Mouse (Mus musculus): ENCODE measurements around the gene Osbp2. TPM values are rescaled to one million over a fixed set of nuclear protein-coding genes. Genes with fewer than 3 reads are reported as not detected.

Osbp2 gene
- polyA plus RNA-seq, 1 experiment from 2014 or later, result 2.0 TPM

GRCm38 (mm10) chr11:3671000-3671628 lies 192.6 kb downstream of the Osbp2 start:
- 95% methylated on average over 1 of the region's 1 CpGs for WGBS
- Histone ChIP-seq H3K4me2 (ENCODE audit: low read depth, low read length, severe bottlenecking) (no peak overlapping the region), H3K4me3 (ENCODE audit: low read depth, low read length) (no peak overlapping the region), H3K9ac (ENCODE audit: low read length) (no peak overlapping the region), H3K4me1 (replicated peaks; ENCODE audit: control insufficient read depth, insufficient read depth, low read length) (no peaks in the 10 kb centered on the region), H3K27me3 (ENCODE audit: control insufficient read depth, insufficient read depth, low read length) (no peaks in the 10 kb centered on the region), H3K36me3 (ENCODE audit: control insufficient read depth, insufficient read depth, low read length) (peaks cover 7% of the 10 kb centered on the region; the same call in 1 of the 2 replicates), H3K27ac (ENCODE audit: low read depth, low read length) (no peak overlapping the region), H3K9me3 (ENCODE audit: control insufficient read depth, low read length) (no peaks in the 10 kb centered on the region)
- no peak for ATAC-seq (replicated peaks; ENCODE audit: low FRiP score)
- no peak for DNase-seq (ENCODE audit: low spot score)

- Histone ChIP-seq H3K4me2 (ENCODE audit: low read depth, low read length, severe bottlenecking) (no peak overlapping the region), H3K4me1 (replicated peaks; ENCODE audit: control insufficient read depth, insufficient read depth, low read length) (no peaks in the 10 kb centered on the region), H3K36me3 (ENCODE audit: control insufficient read depth, insufficient read depth, low read length) (peaks cover 3% of the 10 kb centered on the region; the same call in 1 of the 2 replicates), H3K27me3 (ENCODE audit: control insufficient read depth, insufficient read depth, low read length) (no peaks in the 10 kb centered on the region), H3K9ac (ENCODE audit: low read length) (no peak overlapping the region), H3K27ac (ENCODE audit: low read depth, low read length) (no peak overlapping the region), H3K4me3 (ENCODE audit: low read depth, low read length) (no peak overlapping the region), H3K9me3 (ENCODE audit: control insufficient read depth, low read length) (no peaks in the 10 kb centered on the region)
- ATAC-seq (replicated peaks; ENCODE audit: low FRiP score) (no peak), DNase-seq (ENCODE audit: low spot score) (no peak)
Observed at GRCm38 (mm10) chr11:3669849-3670248, 193.9 kb downstream of the Osbp2 start.

GRCm38 (mm10) chr11:3668768-3669167 lies 194.9 kb downstream of the Osbp2 start:
- DNase-seq (ENCODE audit: low spot score), result no peak
- ATAC-seq (replicated peaks; ENCODE audit: low FRiP score), result no peak
- peaks cover 3% of the 10 kb centered on the region; the same call in 1 of the 2 replicates for H3K36me3 ChIP-seq (ENCODE audit: control insufficient read depth, insufficient read depth, low read length)

GRCm38 (mm10) chr11:3667506-3667905 lies 196.2 kb downstream of the Osbp2 start:
- Histone ChIP-seq H3K36me3 (ENCODE audit: control insufficient read depth, insufficient read depth, low read length) (peaks cover 3% of the 10 kb centered on the region; the same call in 1 of the 2 replicates), H3K4me3 (ENCODE audit: low read depth, low read length) (no peak overlapping the region), H3K9me3 (ENCODE audit: control insufficient read depth, low read length) (no peaks in the 10 kb centered on the region), H3K4me2 (ENCODE audit: low read depth, low read length, severe bottlenecking) (no peak overlapping the region), H3K27me3 (ENCODE audit: control insufficient read depth, insufficient read depth, low read length) (no peaks in the 10 kb centered on the region), H3K27ac (ENCODE audit: low read depth, low read length) (no peak overlapping the region), H3K9ac (ENCODE audit: low read length) (no peak overlapping the region), H3K4me1 (replicated peaks; ENCODE audit: control insufficient read depth, insufficient read depth, low read length) (no peaks in the 10 kb centered on the region)
- ATAC-seq (replicated peaks; ENCODE audit: low FRiP score), result no peak
- DNase-seq (ENCODE audit: low spot score), result no peak
- 84% methylated on average over 3 of the region's 3 CpGs for WGBS

More at GRCm38 (mm10) chr11:3668768-3669167, 194.9 kb downstream of the Osbp2 start:
- H3K9ac ChIP-seq (ENCODE audit: low read length), result no peak overlapping the region
- H3K9me3 ChIP-seq (ENCODE audit: control insufficient read depth, low read length), result no peaks in the 10 kb centered on the region
- H3K27me3 ChIP-seq (ENCODE audit: control insufficient read depth, insufficient read depth, low read length), result no peaks in the 10 kb centered on the region
- WGBS, result 90% methylated on average over 2 of the region's 2 CpGs
- H3K4me2 ChIP-seq (ENCODE audit: low read depth, low read length, severe bottlenecking), result no peak overlapping the region
- no peaks in the 10 kb centered on the region for H3K4me1 ChIP-seq (replicated peaks; ENCODE audit: control insufficient read depth, insufficient read depth, low read length)
- H3K27ac ChIP-seq (ENCODE audit: low read depth, low read length), result no peak overlapping the region
- no peak overlapping the region for H3K4me3 ChIP-seq (ENCODE audit: low read depth, low read length)

- DNase-seq (ENCODE audit: low spot score) (no peak), ATAC-seq (replicated peaks; ENCODE audit: low FRiP score) (no peak)
- no peaks in the 10 kb centered on the region for H3K27me3 ChIP-seq (ENCODE audit: control insufficient read depth, insufficient read depth, low read length)
- H3K9me3 ChIP-seq (ENCODE audit: control insufficient read depth, low read length), result no peaks in the 10 kb centered on the region
- 89% methylated on average over 2 of the region's 2 CpGs for WGBS
- no peaks in the 10 kb centered on the region for H3K4me1 ChIP-seq (replicated peaks; ENCODE audit: control insufficient read depth, insufficient read depth, low read length)
- no peak overlapping the region for H3K4me2 ChIP-seq (ENCODE audit: low read depth, low read length, severe bottlenecking)
- no peak overlapping the region for H3K4me3 ChIP-seq (ENCODE audit: low read depth, low read length)
- no peaks in the 10 kb centered on the region; the same call in 1 of the 2 replicates for H3K36me3 ChIP-seq (ENCODE audit: control insufficient read depth, insufficient read depth, low read length)
- no peak overlapping the region for H3K9ac ChIP-seq (ENCODE audit: low read length)
- no peak overlapping the region for H3K27ac ChIP-seq (ENCODE audit: low read depth, low read length)
Observed at GRCm38 (mm10) chr11:3661964-3662363, 201.7 kb downstream of the Osbp2 start.

Other genes with a start within 250 kb of the Osbp2 start
- 33.4 and 33.9 TPM in 2 replicates for gene Morc2a, start 214.7 kb downstream of the Osbp2 start, polyA plus RNA-seq (2014; fragmentation: Nextera tagmentation; extraction: Ambion mirVana)
- 0.51 and 0.60 TPM in 2 replicates for gene 4921536K21Rik, start 31.2 kb upstream of the Osbp2 start, polyA plus RNA-seq (2014; fragmentation: Nextera tagmentation; extraction: Ambion mirVana)
- gene Dusp18, start 31.3 kb upstream of the Osbp2 start, polyA plus RNA-seq (2014; fragmentation: Nextera tagmentation; extraction: Ambion mirVana), result 22.5 and 23.7 TPM in 2 replicates
- 3.5 and 3.9 TPM in 2 replicates for gene Slc35e4, start 50.8 kb upstream of the Osbp2 start, polyA plus RNA-seq (2014; fragmentation: Nextera tagmentation; extraction: Ambion mirVana)
- gene Tcn2, start 68.3 kb upstream of the Osbp2 start, polyA plus RNA-seq (2014; fragmentation: Nextera tagmentation; extraction: Ambion mirVana), result 23.1 and 26.0 TPM in 2 replicates
- gene Pes1, start 100.1 kb upstream of the Osbp2 start, polyA plus RNA-seq (2014; fragmentation: Nextera tagmentation; extraction: Ambion mirVana), result 82.9 and 90.4 TPM in 2 replicates
- gene 4930556J24Rik, start 112.9 kb upstream of the Osbp2 start, polyA plus RNA-seq (2014; fragmentation: Nextera tagmentation; extraction: Ambion mirVana), result 0.31 TPM in 1 of 2 replicates, not detected in the other
- 0.41 and 0.57 TPM in 2 replicates for gene Gal3st1, start 119.7 kb upstream of the Osbp2 start, polyA plus RNA-seq (2014; fragmentation: Nextera tagmentation; extraction: Ambion mirVana)
- 0.29 TPM in 1 of 2 replicates, not detected in the other for gene Sec14l4, start 167.6 kb upstream of the Osbp2 start, polyA plus RNA-seq (2014; fragmentation: Nextera tagmentation; extraction: Ambion mirVana)
- 0.28 and 0.37 TPM in 2 replicates for gene Sec14l3, start 200.9 kb upstream of the Osbp2 start, polyA plus RNA-seq (2014; fragmentation: Nextera tagmentation; extraction: Ambion mirVana)
- gene Mtfp1, start 231.5 kb upstream of the Osbp2 start, polyA plus RNA-seq (2014; fragmentation: Nextera tagmentation; extraction: Ambion mirVana), result 7.9 and 8.9 TPM in 2 replicates